Mouse (Mus musculus) T-cell, adult 2 months (primary cell): ENCODE measurements around the gene Anapc2.

ENCODE experiments used
- DNase-seq: peaks from one replicate; pipeline ENCODE4 v3.0.0; 2022; ENCODE audit warnings: low spot score

Anapc2 gene

DNA sequence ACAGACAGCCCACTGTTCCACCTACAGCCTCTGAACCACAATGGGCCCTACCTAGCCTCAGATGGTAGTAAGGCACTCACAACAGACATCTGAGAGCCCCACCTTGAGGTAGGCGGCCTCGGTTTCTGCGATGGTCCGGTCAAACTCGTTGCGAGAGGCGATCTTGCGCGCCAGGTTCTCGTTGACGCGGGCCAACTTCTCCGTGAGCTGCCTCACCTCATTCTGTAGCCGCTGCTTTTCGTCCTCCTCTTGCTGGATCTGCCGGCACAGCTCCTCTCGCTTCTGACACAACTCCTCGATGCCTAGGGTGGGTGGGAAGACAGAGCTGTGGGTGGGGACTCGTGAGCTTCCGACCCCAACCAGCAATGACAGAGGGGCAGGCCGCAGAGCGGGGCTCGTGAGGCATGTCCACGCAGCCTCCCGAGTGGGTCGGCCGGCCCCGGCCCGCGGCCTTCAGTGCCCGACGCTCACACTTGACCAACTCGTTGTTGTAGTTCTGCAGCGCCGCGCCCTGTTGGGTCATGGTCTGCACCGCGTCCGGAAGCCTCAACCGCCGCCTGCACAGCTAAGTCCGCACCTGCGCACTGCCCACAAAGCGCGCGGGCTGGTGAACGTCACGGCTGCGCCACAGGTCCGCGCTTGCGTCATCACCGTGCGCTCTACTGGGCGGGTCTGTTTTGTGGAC, at the start of gene Anapc2, which contains the start of gene Ssna1:
Gene Anapc2, plus strand, starts transcription at position 652 of the 685 bp plus-strand sequence.
Gene Ssna1, minus strand, starts transcription at position 612 of the 685 bp plus-strand sequence.
- DNase-seq, result peak; percentile 97

- DNase-seq, result no peak
These were observed 48.4 kb upstream of the Anapc2 start for GRCm38 (mm10) chr2:25223681-25224491.

DNA sequence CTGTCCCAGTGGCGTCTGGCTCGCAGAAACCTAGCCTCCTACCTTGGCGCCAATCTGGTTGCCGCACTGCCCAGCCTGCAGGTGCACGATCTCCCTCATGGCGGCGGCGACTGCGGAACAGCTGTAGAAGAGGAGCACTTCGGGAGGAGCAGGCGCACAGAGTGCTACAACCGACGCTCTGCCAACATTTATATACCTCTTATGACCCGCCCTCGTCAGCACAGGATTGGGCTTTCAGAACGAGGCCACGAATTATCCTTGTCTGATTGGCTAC, 47.8 kb upstream of the Anapc2 start, which contains the start of gene Tubb4b:
Gene Tubb4b, minus strand, starts transcription at position 211 of the 274 bp plus-strand sequence.
- DNase-seq, result no peak

- peak; percentile 99 for DNase-seq
These were observed 47.2 kb upstream of the Anapc2 start for GRCm38 (mm10) chr2:25224766-25225752.

DNA sequence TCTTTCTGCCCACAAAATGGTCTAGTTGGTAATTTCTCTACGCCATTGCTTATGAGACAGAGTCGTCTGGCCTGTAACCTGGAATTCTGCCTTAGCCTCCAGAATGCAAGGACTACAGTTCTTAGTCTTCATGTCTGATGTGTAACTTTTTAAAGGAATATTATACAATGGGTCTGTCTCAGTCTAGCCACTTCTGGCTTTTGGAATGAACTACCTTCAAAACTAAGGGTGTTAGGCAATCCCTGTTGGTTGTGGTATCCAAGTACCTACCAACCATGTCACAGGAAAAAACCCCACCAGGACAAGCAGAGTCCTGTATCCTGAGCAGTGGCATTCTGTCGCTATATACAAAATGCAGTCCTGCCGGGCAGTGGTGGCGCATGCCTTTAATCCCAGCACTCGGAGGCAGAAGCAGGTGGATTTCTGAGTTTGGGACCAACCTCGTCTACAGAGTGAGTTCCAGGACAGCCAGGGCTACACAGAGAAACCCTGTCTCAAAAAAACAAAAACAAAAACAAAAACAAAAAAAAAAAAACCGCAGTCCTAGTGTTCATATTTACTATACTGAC, 46.4 kb upstream of the Anapc2 start:
- DNase-seq, result no peak

- DNase-seq, result no peak
These were observed 45.4 kb upstream of the Anapc2 start for GRCm38 (mm10) chr2:25226864-25227263.

DNA sequence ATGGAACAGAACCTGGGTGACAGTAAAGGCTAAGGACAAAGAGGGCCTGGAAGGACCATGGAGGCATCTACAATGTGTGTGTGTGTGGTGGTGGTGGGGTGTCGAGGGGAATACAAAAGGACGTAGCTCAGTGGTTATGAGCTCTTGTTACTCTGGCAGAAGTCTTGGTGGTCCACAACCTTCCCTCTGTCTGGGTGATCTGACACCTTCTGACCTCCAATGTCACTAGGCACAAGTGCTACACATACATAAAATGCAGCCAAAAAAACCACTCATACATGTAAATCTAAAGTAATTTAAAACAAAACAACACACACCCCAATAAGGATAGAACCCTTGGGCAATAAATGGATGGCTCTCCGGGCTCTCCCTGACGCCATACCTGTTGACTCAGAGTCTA, 44.9 kb upstream of the Anapc2 start:
- no peak for DNase-seq

GRCm38 (mm10) chr2:25228431-25228889, 43.8 kb upstream of the Anapc2 start:
- DNase-seq, result peak; percentile 89

DNA sequence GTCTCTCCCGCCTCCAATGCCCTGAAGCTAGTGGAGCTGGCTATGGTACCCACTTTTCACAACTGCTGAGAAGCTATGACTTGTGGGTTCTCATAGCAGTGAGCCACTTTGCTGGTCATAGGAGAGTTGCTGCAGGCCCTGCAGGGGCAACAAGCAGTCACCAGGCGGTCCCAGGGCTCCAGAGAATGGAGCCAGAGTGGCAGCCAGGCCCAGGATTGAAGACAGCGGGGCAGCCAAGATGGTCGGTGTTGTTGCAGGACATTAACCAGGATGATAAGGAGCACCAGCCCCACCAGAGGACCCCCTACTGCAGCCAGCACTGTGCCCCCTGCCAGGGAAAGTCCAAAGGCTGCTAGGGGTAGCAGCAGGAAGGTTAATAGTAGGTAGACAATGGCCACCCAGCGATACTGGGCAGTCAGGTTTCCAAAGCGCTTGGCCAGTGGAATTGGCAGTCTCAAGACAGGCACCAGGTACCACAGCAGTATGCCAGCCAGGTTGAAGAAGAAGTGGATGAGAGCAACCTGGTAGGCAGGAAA, 43.2 kb upstream of the Anapc2 start:
- DNase-seq, result no peak

DNA sequence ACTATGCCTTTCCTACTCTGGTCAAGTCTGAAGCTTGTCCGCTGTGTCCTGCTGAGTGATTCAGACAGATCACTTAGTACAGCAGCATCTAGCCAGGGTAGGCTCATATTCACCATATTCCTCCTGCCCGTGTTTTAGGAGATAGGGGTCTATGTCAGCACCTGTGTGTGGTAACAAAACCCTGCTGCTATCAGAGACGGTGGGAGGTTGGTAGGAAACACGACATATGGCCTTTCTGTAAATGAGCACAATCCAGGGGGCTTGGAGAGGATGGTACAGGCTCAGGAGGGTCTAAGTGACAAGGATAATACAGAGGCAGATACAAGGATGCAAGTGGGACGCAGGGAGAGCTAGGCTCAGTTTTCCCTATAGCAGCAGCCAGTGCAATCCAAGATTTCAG, 42.7 kb upstream of the Anapc2 start:
- DNase-seq, result no peak

DNA sequence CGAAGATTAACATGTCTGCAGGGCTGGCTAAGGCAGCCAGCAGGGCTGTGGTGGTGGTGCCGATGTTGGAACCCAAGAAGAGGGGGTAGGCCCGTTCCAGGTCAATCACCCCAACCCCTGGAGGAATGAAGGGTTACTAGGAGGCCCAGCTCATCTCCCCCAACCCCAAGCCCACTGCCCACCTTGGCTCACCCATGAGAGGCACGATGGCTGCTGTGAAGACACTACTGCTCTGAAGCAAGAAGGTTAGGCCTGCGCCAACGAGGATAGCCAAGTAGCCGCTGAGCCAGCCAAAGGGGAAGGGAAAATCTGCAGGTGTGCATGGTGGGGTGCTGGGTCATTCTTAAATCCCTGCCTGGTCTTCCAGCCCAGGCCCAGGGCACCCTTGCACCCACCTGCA, 41.7 kb upstream of the Anapc2 start:
- no peak for DNase-seq

DNA sequence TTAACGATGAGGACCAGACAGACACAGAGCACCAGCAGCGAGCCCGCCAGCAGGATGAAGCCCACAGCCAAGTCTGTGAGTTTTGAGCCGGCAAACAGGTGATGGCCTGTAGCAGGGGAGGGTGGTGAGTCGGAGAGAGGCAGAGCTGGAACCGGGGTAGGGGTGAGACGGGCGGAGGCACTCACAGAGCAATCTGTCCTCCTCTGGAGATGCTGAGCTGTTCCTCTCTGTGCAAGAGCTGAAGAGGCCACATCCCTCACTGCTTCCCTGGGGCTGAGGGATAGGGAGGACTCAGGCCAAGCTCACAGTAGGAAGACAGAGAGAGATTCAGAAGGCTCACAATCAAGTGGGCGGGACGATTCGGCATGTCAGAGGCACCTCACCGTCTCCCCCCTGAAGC, 41.2 kb upstream of the Anapc2 start:
- no peak for DNase-seq

DNA sequence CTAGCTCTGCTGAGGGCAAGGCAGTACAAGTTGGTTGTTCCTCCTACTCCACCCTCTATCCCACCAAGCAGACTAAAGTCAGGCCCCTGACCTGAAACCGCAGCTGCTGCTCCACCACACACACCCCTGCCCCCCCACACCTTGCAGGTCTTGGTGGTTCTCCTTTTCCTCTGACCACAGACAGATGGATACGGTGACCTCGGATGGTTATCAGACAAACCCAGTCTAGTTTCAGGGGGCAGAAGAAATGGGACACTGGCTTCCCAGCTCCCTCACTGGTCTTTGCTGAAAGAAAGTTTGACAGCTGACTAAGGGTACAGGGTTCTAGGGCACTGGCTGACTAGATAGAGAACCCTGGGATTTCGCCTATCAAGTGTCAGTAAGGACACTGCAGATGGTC, 38.9 kb upstream of the Anapc2 start:
- no peak for DNase-seq

GRCm38 (mm10) chr2:25234050-25234449, 38.2 kb upstream of the Anapc2 start, which contains the start of gene Slc34a3:
TSS of gene Slc34a3 (minus strand) at chr2:25234364.
- DNase-seq, result no peak

DNA sequence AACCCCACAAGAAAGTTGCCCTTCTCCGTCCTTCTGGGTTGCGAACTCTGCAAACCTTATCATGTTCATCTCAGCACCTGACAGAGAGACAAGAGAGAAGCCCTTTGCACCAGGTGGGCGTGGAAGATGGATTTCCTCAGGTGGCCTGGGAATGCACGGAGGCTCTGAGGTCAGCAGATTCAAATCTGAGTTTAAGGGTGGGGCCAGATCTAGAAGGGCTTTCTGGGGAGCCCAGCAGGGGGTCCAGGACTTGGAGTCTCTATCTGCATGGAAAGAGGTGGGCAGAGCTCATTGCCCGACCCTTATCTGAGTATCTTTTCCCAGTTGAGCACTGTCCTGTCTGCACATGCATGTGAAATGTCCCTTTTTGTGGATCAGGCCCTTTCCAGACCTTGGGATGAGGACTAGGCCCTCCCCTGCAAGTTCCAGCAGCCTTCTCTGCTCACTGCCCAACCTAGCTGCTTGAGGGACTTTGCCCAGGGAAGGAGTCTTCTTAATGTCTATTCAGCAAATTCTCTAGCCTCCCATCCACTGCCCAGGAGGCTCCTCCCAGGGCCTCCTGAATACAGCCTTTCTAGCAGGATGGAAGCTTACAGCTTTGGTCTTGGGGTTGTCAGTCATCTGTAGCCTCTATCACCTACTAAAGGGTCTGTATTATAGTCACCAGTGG, 37.6 kb upstream of the Anapc2 start:
- no peak for DNase-seq

GRCm38 (mm10) chr2:25236614-25237013, 35.7 kb upstream of the Anapc2 start, which contains the start of gene Rnf224:
TSS of gene Rnf224 (minus strand) at chr2:25236787.
- no peak for DNase-seq

DNA sequence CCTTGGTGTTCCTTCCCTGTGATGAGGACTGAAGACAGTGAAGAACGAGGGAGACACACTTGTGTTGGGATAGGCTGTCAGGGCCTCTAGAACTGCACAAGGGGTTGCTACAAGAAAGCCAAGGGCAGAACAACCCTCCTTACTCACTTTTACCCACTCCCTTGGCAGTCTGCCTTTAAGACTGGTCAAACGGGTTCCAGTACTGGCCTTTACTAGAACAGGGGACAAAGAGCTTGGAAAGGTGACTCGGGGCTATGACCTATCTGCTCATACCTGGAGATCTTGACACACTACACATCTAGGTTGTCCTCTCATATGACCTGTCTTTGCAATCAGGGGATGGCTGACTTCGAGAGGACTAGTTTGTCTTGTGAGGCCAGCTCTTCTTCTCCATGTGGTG, 34.8 kb upstream of the Anapc2 start:
- DNase-seq, result no peak

DNA sequence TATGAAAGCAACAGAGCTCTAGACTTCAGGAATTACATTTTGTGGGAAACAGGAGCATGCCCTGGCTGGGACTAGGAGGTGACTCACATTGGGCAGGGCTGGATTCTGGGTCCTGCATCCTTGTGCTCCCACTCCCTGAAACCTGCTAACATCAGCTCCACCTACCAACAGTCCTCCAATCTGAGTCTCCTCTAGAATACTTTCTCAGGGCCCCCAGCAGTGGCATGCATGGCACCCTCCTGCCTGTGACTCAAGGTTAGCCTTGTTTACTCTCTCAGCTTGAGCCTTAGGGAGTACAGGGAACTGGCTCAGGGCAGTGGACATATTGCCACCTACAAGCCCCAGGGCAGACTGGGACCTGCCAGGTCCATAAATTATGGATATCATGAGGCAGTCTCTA, 34.2 kb upstream of the Anapc2 start:
- no peak for DNase-seq

- no peak for DNase-seq
These were observed 32.5 kb upstream of the Anapc2 start for GRCm38 (mm10) chr2:25239766-25240165.

- DNase-seq, result no peak
These were observed 32.0 kb upstream of the Anapc2 start for GRCm38 (mm10) chr2:25240310-25240709.
